Mouse (Mus musculus) ES-E14 (cell line): ENCODE measurements at regions not wholly inside any gene's neighbourhood (a gene's known extent, or its start where the extent isn't known, plus 50 kb on each side); places are given as distances from the start of the nearest gene placed in this dataset.
"Not testable (repeated sequence)": the region's sequence is repeated elsewhere in the genome, so short reads cannot be mapped to it uniquely, and the experiment has no call there.

ENCODE experiments used
- DNase-seq: peaks from one replicate; pipeline ENCODE4 v3.0.0-alpha.2; 2013; ENCODE audit warnings: low read depth, low spot score
- H3K27ac ChIP-seq: 2 replicates; pipeline ENCODE4 v1.5.1; 2012; ENCODE audit warnings: low read depth, mild to moderate bottlenecking, low read length, moderate library complexity, mixed read lengths; ENCODE audit not compliant: poor library complexity, insufficient read depth, severe bottlenecking
- H3K36me3 ChIP-seq: 2 replicates; pipeline ENCODE4 v1.6.1; 2012; ENCODE audit warnings: mild to moderate bottlenecking, low read length, moderate library complexity, mixed read lengths; ENCODE audit not compliant: control insufficient read depth, poor library complexity, insufficient read depth, severe bottlenecking
- H3K4me1 ChIP-seq, 2 experiments: fragments of 150-350 bp in 1 of 2; sonication (generic) in 1 of 2; 2 replicates each; pipeline ENCODE4 v1.6.1; 2012; ENCODE audit warnings: low read length in 2 of 2, mild to moderate bottlenecking in 1 of 2, mixed read lengths in 1 of 2; ENCODE audit not compliant: control insufficient read depth in 2 of 2, insufficient read depth in 2 of 2, poor library complexity in 1 of 2
- H3K4me3 ChIP-seq, 2 experiments: fragments of 150-350 bp in 1 of 2; sonication (generic) in 1 of 2; 2 replicates each; pipeline ENCODE4 v1.5.1; 2012; ENCODE audit warnings: low read length in 2 of 2, low read depth in 1 of 2, mild to moderate bottlenecking in 1 of 2, mixed read lengths in 1 of 2; ENCODE audit not compliant: insufficient read depth in 1 of 2, poor library complexity in 1 of 2, severe bottlenecking in 1 of 2
- H3K9ac ChIP-seq: 2 replicates; pipeline ENCODE4 v1.6.1; 2012; ENCODE audit warnings: low read depth, mild to moderate bottlenecking, low read length, mixed read lengths; ENCODE audit not compliant: poor library complexity, insufficient read depth, severe bottlenecking
- H3K9me3 ChIP-seq: fragments of 150-350 bp; sonication (generic); 2 replicates; pipeline ENCODE4 v1.6.1; 2012; ENCODE audit warnings: low read depth, mild to moderate bottlenecking, low read length; ENCODE audit not compliant: control insufficient read depth, insufficient read depth
- CHD2 ChIP-seq: IDR thresholded peaks from 2 replicates; pipeline ENCODE4 v1.6.1; 2014; ENCODE audit warnings: mild to moderate bottlenecking, low read depth, low read length, inconsistent platforms
- HCFC1 ChIP-seq: IDR thresholded peaks from 2 replicates; pipeline ENCODE4 v1.6.1; 2012; ENCODE audit warnings: low read length, inconsistent platforms, borderline replicate concordance; ENCODE audit not compliant: insufficient read depth
- MAFK ChIP-seq: IDR thresholded peaks from 2 replicates; pipeline ENCODE4 v1.6.1; 2014; ENCODE audit warnings: mild to moderate bottlenecking, low read depth, low read length, inconsistent platforms; ENCODE audit not compliant: insufficient read depth
- ZC3H11A ChIP-seq: IDR thresholded peaks from 2 replicates; pipeline ENCODE4 v1.6.1; 2012; ENCODE audit warnings: low read depth, mild to moderate bottlenecking, inconsistent platforms, low read length, borderline replicate concordance
- ZNF384 ChIP-seq: IDR thresholded peaks from 2 replicates; pipeline ENCODE4 v1.6.1; 2012; ENCODE audit warnings: low read depth, low read length, inconsistent platforms
- in situ Hi-C, 2 experiments: fragments of 600-800 bp; cut with MboI; formaldehyde crosslinking; loops; one replicate each; pipeline ENCODE4 v1.15.1; 2025; ENCODE audit warnings: low sequenced_read_pairs in 2 of 2, inconsistent platforms in 1 of 2; ENCODE audit not compliant: unreplicated experiment in 2 of 2

- no peak for DNase-seq
- H3K9me3 ChIP-seq = no peaks in the 10 kb centered on the region
- H3K36me3 ChIP-seq = no peaks in the 10 kb centered on the region
- H3K4me1 ChIP-seq = no peaks in the 10 kb centered on the region
- no peak overlapping the region for H3K9ac ChIP-seq
- no peak overlapping the region for H3K27ac ChIP-seq
- in situ Hi-C loops = no loop called here
- H3K4me3 ChIP-seq = no peak overlapping the region
- TF ChIP-seq HCFC1 (no peak), ZNF384 (no peak), ZC3H11A (no peak), CHD2 (no peak), MAFK (no peak)
These were observed 55.9 kb upstream of the Inpp4b start for GRCm38 (mm10) chr8:81286280-81287034.

- no peak overlapping the region for H3K27ac ChIP-seq
- no peak overlapping the region for H3K4me3 ChIP-seq
- in situ Hi-C loops = no loop called here
- no peaks in the 10 kb centered on the region for H3K36me3 ChIP-seq
- H3K9ac ChIP-seq = no peak overlapping the region
- TF ChIP-seq ZNF384 = no peak
- TF ChIP-seq HCFC1 = no peak
- TF ChIP-seq ZC3H11A = no peak
- TF ChIP-seq CHD2 = no peak
- no peak for TF ChIP-seq MAFK
- no peak for DNase-seq
- H3K4me1 ChIP-seq = no peaks in the 10 kb centered on the region
- H3K9me3 ChIP-seq = no peaks in the 10 kb centered on the region
These were observed 82.3 kb upstream of the Inpp4b start for GRCm38 (mm10) chr8:81260089-81260488.

- TF ChIP-seq MAFK = no peak
- TF ChIP-seq CHD2 = no peak
- no peak for TF ChIP-seq ZC3H11A
- in situ Hi-C loops = no loop called here
- Histone ChIP-seq H3K9me3 (no peaks in the 10 kb centered on the region), H3K9ac (no peak overlapping the region), H3K4me1 (no peaks in the 10 kb centered on the region), H3K36me3 (no peaks in the 10 kb centered on the region), H3K4me3 (no peak overlapping the region), H3K27ac (no peak overlapping the region)
- DNase-seq = no peak
These were observed 118.5 kb upstream of the Inpp4b start for GRCm38 (mm10) chr8:81223872-81224271.

GRCm38 (mm10) chr8:81187061-81187790 is 155.1 kb upstream of the Inpp4b start:
- H3K36me3 ChIP-seq, H3K4me1 ChIP-seq, in situ Hi-C loops, H3K9ac ChIP-seq, DNase-seq, H3K4me3 ChIP-seq, H3K9me3 ChIP-seq, H3K27ac ChIP-seq: not testable (repeated sequence)

GRCm38 (mm10) chr8:81175537-81175936 is 160.8 kb upstream of the Usp38 start:
- H3K9ac ChIP-seq = no peak overlapping the region
- no peak overlapping the region for H3K27ac ChIP-seq
- TF ChIP-seq CHD2 (no peak), MAFK (peak; percentile 95)
- in situ Hi-C loops = no loop called here
- no peaks in the 10 kb centered on the region for H3K36me3 ChIP-seq
- no peak for DNase-seq
- H3K9me3 ChIP-seq = no peaks in the 10 kb centered on the region
- H3K4me3 ChIP-seq = no peak overlapping the region
- H3K4me1 ChIP-seq = no peaks in the 10 kb centered on the region
